Mouse (Mus musculus) stomach, embryonic 15.5 days (tissue): ENCODE data around the gene Duxf3. TPM values are rescaled to one million over a fixed set of nuclear protein-coding genes. Genes with fewer than 3 reads are reported as not detected.

ENCODE experiments used
- ATAC-seq: fragments of 200-750 bp; cut with Nextera tagmentation; 2 replicates; pipeline ENCODE4 v1.8.0; 2017; ENCODE audit warnings: low read depth, moderate number of reproducible peaks, moderate TSS enrichment; ENCODE audit not compliant: insufficient read depth, low FRiP score
- H3K27ac ChIP-seq: fragments of 300-500 bp; sonication (generic); 2 replicates; pipeline ENCODE4 v1.5.1; 2015; ENCODE audit warnings: mild to moderate bottlenecking, inconsistent platforms
- H3K27me3 ChIP-seq: fragments of 300-500 bp; sonication (generic); replicated peaks from 2 replicates; pipeline ENCODE4 v1.6.1; 2015; ENCODE audit warnings: inconsistent platforms
- H3K36me3 ChIP-seq: fragments of 300-500 bp; sonication (generic); 2 replicates; pipeline ENCODE4 v1.6.1; 2015; ENCODE audit warnings: inconsistent platforms
- H3K4me1 ChIP-seq: fragments of 300-500 bp; sonication (generic); 2 replicates; pipeline ENCODE4 v1.6.1; 2015; ENCODE audit warnings: inconsistent platforms
- H3K4me2 ChIP-seq: fragments of 300-500 bp; sonication (generic); 2 replicates; pipeline ENCODE4 v1.6.1; 2015; ENCODE audit warnings: mild to moderate bottlenecking, inconsistent platforms
- H3K4me3 ChIP-seq: fragments of 300-500 bp; sonication (generic); replicated peaks from 2 replicates; pipeline ENCODE4 v1.5.1; 2015; ENCODE audit warnings: inconsistent platforms
- H3K9ac ChIP-seq: fragments of 300-500 bp; sonication (generic); 2 replicates; pipeline ENCODE4 v1.6.1; 2015; ENCODE audit warnings: inconsistent platforms
- H3K9me3 ChIP-seq: fragments of 300-500 bp; sonication (generic); 2 replicates; pipeline ENCODE4 v1.6.1; 2016; ENCODE audit warnings: inconsistent platforms
- whole genome bisulfite sequencing: fragments of 180-500 bp; shearing (Covaris S2); methylation state at CpG from one replicate; pipeline ENCODE4 v1.1.7; 2015; 5-methylcytosine and 5-hydroxymethylcytosine counted together
- polyA plus RNA-seq: library from polyadenylated mRNA; unstranded; fragments of >200 nt; fragmentation: Nextera tagmentation; extraction: Ambion mirVana; gene quantifications from 2 replicates; pipeline ENCODE4 v1.2.1, GENCODE M21; 2015

Gene Duxf3
- polyA plus RNA-seq, 1 experiment from 2014 or later: not detected

DNA sequence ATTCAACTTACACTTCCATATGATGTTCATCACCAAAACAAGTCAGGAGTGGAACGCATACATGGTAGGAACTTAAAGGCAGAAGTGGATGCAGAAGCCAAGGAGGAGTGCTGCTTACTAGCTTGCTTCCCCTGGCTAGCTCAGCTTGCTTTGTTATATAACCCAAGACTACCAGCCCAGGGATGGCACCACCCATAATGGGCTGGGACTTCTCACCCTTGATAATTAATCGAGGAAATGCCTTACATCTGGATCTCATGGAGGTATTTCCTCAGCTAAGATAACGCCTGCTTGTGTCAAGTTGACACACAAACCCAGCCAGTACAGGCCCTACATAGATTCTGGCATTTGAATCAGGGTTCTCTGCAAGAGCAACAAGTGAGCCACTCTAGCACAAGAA lies 15.1 kb downstream of the Duxf3 start:
- 84% methylated on average over 3 of the region's 3 CpGs for WGBS
- no peak for ATAC-seq
- Histone ChIP-seq H3K27ac (no peak overlapping the region), H3K4me1 (no peaks in the 10 kb centered on the region), H3K4me2 (no peak overlapping the region), H3K36me3 (no peaks in the 10 kb centered on the region), H3K27me3 (no peaks in the 10 kb centered on the region), H3K9me3 (no peaks in the 10 kb centered on the region), H3K4me3 (no peak overlapping the region), H3K9ac (no peak overlapping the region)

DNA sequence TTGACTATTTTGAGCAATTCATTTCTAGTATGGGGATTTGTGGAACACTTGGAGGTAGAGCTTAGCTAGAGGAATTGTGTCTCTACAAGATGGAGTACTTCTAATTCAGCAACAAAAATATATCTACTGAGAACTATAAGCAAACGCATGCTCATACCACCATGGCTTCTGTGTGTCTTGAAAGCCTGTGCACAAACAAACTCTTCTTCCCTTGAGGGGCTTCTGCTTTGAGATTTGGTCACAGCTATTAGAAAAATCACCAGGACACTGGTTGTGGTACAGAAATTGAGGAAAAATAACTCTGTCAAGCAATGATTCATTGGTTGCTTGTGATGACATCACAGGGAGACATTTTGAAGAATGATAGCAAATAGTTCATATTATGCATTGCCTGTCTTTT lies 17.1 kb downstream of the Duxf3 start:
- no peak overlapping the region for H3K9ac ChIP-seq
- H3K4me1 ChIP-seq: no peaks in the 10 kb centered on the region
- no peak overlapping the region for H3K27ac ChIP-seq
- no peaks in the 10 kb centered on the region for H3K36me3 ChIP-seq
- no peak overlapping the region for H3K4me2 ChIP-seq
- H3K27me3 ChIP-seq: no peaks in the 10 kb centered on the region
- H3K9me3 ChIP-seq: no peaks in the 10 kb centered on the region
- WGBS: 87% methylated on average over 1 of the region's 1 CpGs
- H3K4me3 ChIP-seq: no peak overlapping the region
- ATAC-seq: no peak

DNA sequence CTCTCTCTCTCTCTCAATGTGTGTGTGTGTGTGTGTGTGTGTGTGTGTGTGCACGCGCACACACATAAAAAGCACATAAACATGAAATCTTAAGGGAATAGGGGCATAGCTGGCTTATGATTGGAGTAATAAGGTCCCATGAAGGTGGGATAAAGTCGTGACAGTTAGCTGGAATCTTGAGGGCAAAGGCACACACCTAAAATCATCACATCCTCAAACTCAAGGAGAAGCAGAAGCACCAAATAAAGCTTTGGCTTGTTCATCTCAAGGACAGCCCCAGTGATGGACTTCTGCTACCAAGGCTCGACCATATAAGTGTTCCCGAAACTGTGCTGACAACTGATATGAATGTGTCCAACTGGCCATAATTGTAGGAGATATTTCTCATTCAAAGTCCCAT lies 17.5 kb downstream of the Duxf3 start:
- no peak overlapping the region for H3K9ac ChIP-seq
- H3K4me1 ChIP-seq: no peaks in the 10 kb centered on the region
- H3K27ac ChIP-seq: no peak overlapping the region
- H3K36me3 ChIP-seq: no peaks in the 10 kb centered on the region
- no peak for ATAC-seq
- H3K27me3 ChIP-seq: no peaks in the 10 kb centered on the region
- WGBS: 80% methylated on average over 5 of the region's 5 CpGs
- no peaks in the 10 kb centered on the region for H3K9me3 ChIP-seq
- no peak overlapping the region for H3K4me2 ChIP-seq
- H3K4me3 ChIP-seq: no peak overlapping the region

DNA sequence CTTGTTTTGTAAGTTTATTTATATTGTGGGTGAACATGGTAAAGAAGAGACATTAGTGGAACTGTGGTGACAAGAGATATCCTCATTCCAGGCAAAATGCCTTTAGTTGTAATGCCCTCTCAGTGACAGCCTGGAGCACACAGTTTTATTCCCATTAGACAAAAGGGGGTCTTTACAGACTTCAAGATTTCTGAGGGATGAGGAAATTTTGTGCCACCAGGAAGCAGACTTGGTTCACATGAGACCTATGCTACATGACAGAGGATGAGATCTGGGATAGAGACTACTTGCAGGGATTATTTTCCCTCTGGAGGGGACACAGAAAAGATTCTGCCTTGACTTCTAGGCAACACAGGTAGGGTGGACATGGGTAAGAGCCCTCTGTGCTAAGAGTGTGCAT lies 18.0 kb downstream of the Duxf3 start:
- no peak overlapping the region for H3K4me3 ChIP-seq
- no peak overlapping the region for H3K4me2 ChIP-seq
- no peaks in the 10 kb centered on the region for H3K36me3 ChIP-seq
- H3K4me1 ChIP-seq: no peaks in the 10 kb centered on the region
- H3K9me3 ChIP-seq: no peaks in the 10 kb centered on the region
- ATAC-seq: no peak
- no peak overlapping the region for H3K9ac ChIP-seq
- H3K27ac ChIP-seq: no peak overlapping the region
- H3K27me3 ChIP-seq: no peaks in the 10 kb centered on the region

DNA sequence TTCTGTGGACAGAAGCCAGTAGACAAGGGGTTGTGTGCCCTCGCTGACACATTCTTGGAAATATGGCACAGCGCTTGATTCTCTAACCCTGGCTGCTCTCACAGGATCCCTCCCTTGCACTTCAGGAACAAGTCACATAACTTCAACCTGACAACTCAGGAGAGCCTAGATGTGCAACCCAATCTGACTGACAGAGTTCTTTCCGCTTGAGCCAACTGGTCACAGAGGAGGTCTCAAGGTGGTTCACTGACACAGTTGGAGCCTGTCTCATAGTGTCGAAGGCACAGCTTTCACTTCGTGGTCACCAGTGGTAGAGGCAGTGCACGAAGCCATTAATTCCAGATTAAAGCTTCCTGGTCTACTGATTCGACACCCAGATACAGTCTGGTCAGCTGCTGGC lies 20.2 kb downstream of the Duxf3 start:
- Histone ChIP-seq H3K4me3 (no peak overlapping the region), H3K9ac (no peak overlapping the region), H3K36me3 (no peaks in the 10 kb centered on the region), H3K27ac (no peak overlapping the region), H3K4me1 (no peaks in the 10 kb centered on the region), H3K4me2 (no peak overlapping the region), H3K9me3 (no peaks in the 10 kb centered on the region), H3K27me3 (no peaks in the 10 kb centered on the region)
- no peak for ATAC-seq
- 74% methylated on average over 7 of the region's 7 CpGs for WGBS

DNA sequence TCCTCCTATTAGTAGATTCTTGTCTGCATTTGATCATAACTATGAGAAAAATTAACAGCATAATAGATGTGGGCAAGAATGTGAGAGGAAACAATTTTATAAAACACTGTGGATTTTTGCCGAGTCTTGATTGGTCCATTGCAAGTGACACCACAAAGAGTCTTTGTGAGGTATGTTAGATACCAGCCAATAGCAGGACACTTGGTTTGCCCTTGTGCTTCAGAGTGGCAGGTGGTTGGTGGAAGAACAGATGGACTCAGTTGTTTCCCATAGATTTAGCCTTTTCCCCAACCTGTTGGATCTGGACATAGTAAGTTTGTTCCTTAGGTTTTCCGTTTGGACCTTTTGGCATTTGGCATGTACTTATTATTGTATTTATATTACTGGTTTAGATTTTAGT lies 21.3 kb downstream of the Duxf3 start:
- no peak overlapping the region for H3K4me3 ChIP-seq
- no peak for ATAC-seq
- no peak overlapping the region for H3K9ac ChIP-seq
- WGBS: 93% methylated on average over 2 of the region's 2 CpGs
- no peak overlapping the region for H3K4me2 ChIP-seq
- H3K36me3 ChIP-seq: no peaks in the 10 kb centered on the region
- H3K4me1 ChIP-seq: no peaks in the 10 kb centered on the region
- no peaks in the 10 kb centered on the region for H3K27me3 ChIP-seq
- no peaks in the 10 kb centered on the region for H3K9me3 ChIP-seq
- no peak overlapping the region for H3K27ac ChIP-seq

DNA sequence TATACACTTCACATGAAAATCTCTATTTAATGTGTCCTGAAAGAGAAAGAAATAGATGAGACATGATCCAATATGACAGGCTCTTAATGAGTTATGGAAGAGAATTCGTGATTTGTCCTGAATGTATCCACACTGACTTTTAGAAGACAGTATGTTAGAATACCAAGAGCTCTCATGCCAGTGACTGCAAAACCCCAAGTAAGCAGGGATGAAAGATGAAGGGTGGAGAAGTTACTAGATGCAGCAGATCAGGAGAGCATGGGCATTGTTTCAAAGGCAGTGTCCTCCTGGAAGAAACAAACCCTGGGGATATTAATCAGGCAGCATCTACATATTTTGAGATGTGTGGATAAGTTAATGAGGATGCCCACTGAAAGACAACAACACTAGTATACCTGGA lies 22.0 kb downstream of the Duxf3 start:
- Histone ChIP-seq H3K27ac (no peak overlapping the region), H3K36me3 (no peaks in the 10 kb centered on the region), H3K4me2 (no peak overlapping the region), H3K9me3 (no peaks in the 10 kb centered on the region; the same call in 1 of the 2 replicates), H3K4me1 (no peaks in the 10 kb centered on the region), H3K9ac (no peak overlapping the region), H3K4me3 (no peak overlapping the region), H3K27me3 (no peaks in the 10 kb centered on the region)
- no peak for ATAC-seq
- 60% methylated on average over 1 of the region's 1 CpGs for WGBS

DNA sequence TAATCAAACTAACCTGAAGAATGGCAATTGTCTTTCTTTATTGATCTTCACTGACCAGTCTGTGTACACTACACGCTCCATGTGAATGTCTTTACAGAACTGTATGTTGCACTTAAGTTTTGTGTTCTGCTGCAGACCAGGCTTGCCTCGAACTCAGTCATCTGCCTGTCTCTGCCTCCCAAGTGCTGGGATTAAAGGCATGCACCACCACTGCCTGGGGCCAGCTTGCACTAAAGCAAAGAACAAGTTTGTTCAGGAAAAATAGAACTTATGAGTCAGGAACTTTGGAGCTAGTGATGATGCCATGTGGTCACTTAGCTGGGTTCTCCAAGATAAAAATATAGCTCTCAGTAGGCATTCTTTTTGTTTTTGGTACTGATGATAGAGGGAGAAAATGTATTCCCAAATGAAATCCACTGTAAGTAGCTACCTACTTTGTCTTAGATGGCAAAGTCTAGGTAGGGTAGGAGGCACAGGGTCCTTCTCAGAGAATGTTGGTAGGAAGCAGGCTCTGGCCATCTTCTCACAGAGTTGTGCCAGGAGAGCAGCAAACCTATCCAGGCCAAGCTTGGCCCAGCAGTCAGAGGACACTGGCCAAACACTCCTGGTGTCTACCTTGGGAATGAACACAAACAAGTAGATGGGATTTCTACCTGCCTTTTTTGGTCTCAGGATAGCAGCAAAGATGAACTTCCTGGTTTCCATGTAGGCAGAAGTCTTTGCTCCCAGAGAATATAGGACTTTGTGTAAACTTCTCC lies 22.6 kb downstream of the Duxf3 start:
- no peaks in the 10 kb centered on the region for H3K4me1 ChIP-seq
- no peak overlapping the region for H3K27ac ChIP-seq
- H3K36me3 ChIP-seq: no peaks in the 10 kb centered on the region
- no peak for ATAC-seq
- H3K4me3 ChIP-seq: no peak overlapping the region
- no peaks in the 10 kb centered on the region for H3K27me3 ChIP-seq
- no peak overlapping the region for H3K9ac ChIP-seq
- whole genome bisulfite sequencing: 65% methylated on average over 2 of the region's 2 CpGs
- H3K4me2 ChIP-seq: no peak overlapping the region
- H3K9me3 ChIP-seq: no peaks in the 10 kb centered on the region; the same call in 1 of the 2 replicates

DNA sequence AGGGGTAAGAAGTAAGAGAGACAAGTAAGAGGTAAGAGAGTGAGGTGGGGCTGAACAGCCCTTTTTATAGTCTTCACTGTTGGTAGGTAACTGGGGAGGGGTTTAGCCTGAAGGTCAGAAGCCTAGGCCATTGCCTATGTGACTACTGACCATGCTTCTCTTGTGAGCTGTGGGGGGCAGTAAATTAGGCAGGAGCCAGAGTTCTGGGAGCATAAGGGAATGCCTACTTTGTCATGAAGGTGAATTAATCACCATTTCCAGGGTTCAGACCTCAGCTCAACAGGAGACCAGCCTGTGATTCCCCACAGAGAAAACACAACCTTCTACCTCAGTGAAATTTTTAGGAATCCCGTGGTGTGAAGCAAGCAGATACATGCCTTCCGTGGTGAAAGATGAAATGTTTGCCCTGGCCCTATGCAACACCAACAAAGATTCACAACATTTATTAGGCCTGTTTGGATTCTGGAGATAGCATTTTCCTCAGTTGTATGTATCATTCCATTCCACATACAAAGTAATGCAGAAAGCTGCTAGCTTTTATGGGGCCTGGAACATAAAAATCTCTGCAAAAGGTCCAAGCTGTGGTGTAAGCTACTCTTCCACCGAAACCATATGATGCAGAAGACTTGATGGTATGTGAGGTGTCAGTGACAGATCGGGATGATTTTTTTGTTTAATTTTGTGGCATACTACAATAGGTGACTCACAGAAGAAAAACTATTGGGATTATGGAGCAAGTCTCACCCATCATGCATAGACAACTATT lies 25.7 kb downstream of the Duxf3 start:
- Histone ChIP-seq H3K27me3 (no peaks in the 10 kb centered on the region), H3K4me3 (no peak overlapping the region), H3K4me1 (no peaks in the 10 kb centered on the region), H3K4me2 (no peak overlapping the region), H3K9me3 (no peaks in the 10 kb centered on the region; the same call in 1 of the 2 replicates), H3K9ac (no peak overlapping the region), H3K36me3 (no peaks in the 10 kb centered on the region), H3K27ac (no peak overlapping the region)
- 85% methylated on average over 4 of the region's 4 CpGs for WGBS
- ATAC-seq: no peak

DNA sequence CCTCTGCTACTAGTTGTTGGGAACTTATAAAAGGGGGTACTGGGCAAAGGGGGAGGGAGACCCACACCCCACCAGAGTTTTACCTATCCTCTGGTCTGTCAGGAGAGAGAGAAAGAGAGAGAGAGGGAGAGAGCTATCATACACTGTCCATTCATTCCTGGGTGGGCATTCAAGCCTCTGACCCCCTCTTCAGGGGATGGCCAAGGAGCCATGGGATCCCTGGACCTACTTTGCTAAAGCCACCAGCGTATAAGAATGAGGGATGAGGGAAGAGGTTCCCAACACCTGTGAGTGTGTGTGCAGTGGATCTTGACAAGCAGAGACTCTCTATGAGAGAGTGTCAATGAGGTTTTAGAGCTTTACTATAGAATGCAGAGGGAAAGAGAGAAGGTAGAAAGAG lies 26.5 kb downstream of the Duxf3 start:
- ATAC-seq: no peak
- Histone ChIP-seq H3K27me3 (no peaks in the 10 kb centered on the region), H3K4me1 (no peaks in the 10 kb centered on the region), H3K4me2 (no peak overlapping the region), H3K9me3 (no peaks in the 10 kb centered on the region; the same call in 1 of the 2 replicates), H3K4me3 (no peak overlapping the region), H3K9ac (no peak overlapping the region), H3K27ac (no peak overlapping the region), H3K36me3 (no peaks in the 10 kb centered on the region)
- 41% methylated on average over 1 of the region's 1 CpGs for WGBS
